Comparison of ENCODE assay signal across 8 mouse cellular contexts in the genomic region with DNA sequence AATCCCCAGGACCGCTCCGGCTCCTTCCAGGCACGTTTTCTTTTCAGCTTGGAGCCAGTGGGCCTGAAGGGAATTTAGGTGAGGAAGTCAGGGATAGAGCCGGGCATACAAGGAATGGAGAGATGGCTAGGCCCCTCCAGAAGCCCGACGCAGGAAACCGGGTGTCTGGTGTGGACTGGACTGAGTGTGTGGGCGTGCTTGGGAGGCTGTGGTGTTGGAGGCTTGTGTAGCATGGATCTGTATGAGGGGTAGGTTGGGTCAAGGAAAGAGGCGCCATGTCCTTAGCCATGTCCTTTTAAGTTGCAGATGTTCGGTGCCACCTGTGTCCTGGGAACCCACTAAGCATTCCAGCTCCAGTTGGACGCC. TPM values are rescaled to one million over a fixed set of nuclear protein-coding genes. Genes with fewer than 3 reads are reported as not detected.
DNase-seq lines count a peak whose midpoint lies in the region; ATAC-seq and TF ChIP-seq lines count a peak whose summit lies in the region.

No protein-coding gene starts in this region.

- H3K4me1 ChIP-seq in heart, embryonic 11.5 days (ENCODE audit: control insufficient read depth, insufficient read depth, low read length), result peaks cover 15% of the 10 kb centered on the region
- peaks cover 9% of the 10 kb centered on the region for H3K4me1 ChIP-seq in testis, adult 2 months (ENCODE audit: control insufficient read depth, insufficient read depth, low read length)
- H3K4me1 ChIP-seq in intestine, postnatal 0 days (replicated peaks; ENCODE audit: control insufficient read depth, insufficient read depth, low read length), result no peaks in the 10 kb centered on the region
- H3K4me1 ChIP-seq in neural tube, embryonic 15.5 days, result peaks cover 45% of the 10 kb centered on the region

- WGBS in heart, embryonic 11.5 days (ENCODE audit: insufficient replicate concordance), result 19% methylated on average over 11 of the region's 11 CpGs
- 31% methylated on average over 11 of the region's 11 CpGs for WGBS in intestine, postnatal 0 days
- 38% methylated on average over 11 of the region's 11 CpGs for WGBS in neural tube, embryonic 15.5 days

- DNase-seq in heart, postnatal 4 days, result no peak
- no peak for DNase-seq in testis, postnatal 14 days (ENCODE audit: low spot score)
- no peak for DNase-seq in gastrocnemius, postnatal 10 days
- no peak for DNase-seq in urinary bladder, postnatal 36 days (ENCODE audit: low spot score in 2 of 2)

- no peaks in the 10 kb centered on the region; the same call in 1 of the 2 replicates for H3K36me3 ChIP-seq in heart, embryonic 11.5 days (ENCODE audit: control insufficient read depth, insufficient read depth, low read length)
- no peaks in the 10 kb centered on the region for H3K36me3 ChIP-seq in testis, adult 2 months (ENCODE audit: control insufficient read depth, insufficient read depth, low read length)
- peaks cover 4% of the 10 kb centered on the region; the same call in 1 of the 2 replicates for H3K36me3 ChIP-seq in intestine, postnatal 0 days (ENCODE audit: control insufficient read depth, insufficient read depth)
- 0 out of 2 replicates have a peak, but pooled peaks cover 3% of the 10 kb centered on the region for H3K36me3 ChIP-seq in neural tube, embryonic 15.5 days

- H3K9ac ChIP-seq in heart, embryonic 11.5 days (ENCODE audit: low read depth, low read length), result peak overlapping the region; percentile 72
- peak overlapping the region; percentile 51 for H3K9ac ChIP-seq in intestine, postnatal 0 days (ENCODE audit: low read depth, low read length)
- peak overlapping the region; percentile 68 for H3K9ac ChIP-seq in neural tube, embryonic 15.5 days (replicated peaks)

- H3K27me3 ChIP-seq in heart, embryonic 11.5 days (ENCODE audit: control insufficient read depth, insufficient read depth, low read length), result no peaks in the 10 kb centered on the region; the same call in 1 of the 2 replicates
- H3K27me3 ChIP-seq in testis, adult 2 months (ENCODE audit: control insufficient read depth, insufficient read depth, low read length), result no peaks in the 10 kb centered on the region
- H3K27me3 ChIP-seq in intestine, postnatal 0 days (replicated peaks; ENCODE audit: control insufficient read depth, insufficient read depth, low read length), result no peaks in the 10 kb centered on the region
- H3K27me3 ChIP-seq in neural tube, embryonic 15.5 days (replicated peaks), result no peaks in the 10 kb centered on the region

- no peak for TF ChIP-seq POLR2A in testis, adult 2 months (IDR thresholded peaks at IDR 0.05; ENCODE audit: control insufficient read depth, low read depth, low read length)

- no peak overlapping the region for H3K27ac ChIP-seq in heart, embryonic 11.5 days (ENCODE audit: low read depth, low read length)
- H3K27ac ChIP-seq in testis, adult 2 months (ENCODE audit: control insufficient read depth, insufficient read depth, low read depth, low read length), result no peak overlapping the region
- H3K27ac ChIP-seq in intestine, postnatal 0 days (ENCODE audit: low read depth, low read length), result no peak overlapping the region
- H3K27ac ChIP-seq in neural tube, embryonic 15.5 days (replicated peaks), result peak overlapping the region; percentile 81

- no peak for ATAC-seq in heart, embryonic 11.5 days (replicated peaks; ENCODE audit: insufficient number of reproducible peaks, low FRiP score, low TSS enrichment)
- ATAC-seq in intestine, postnatal 0 days, result no peak
- ATAC-seq in neural tube, embryonic 15.5 days (ENCODE audit: low FRiP score), result peak; percentile 58

- H3K9me3 ChIP-seq in heart, embryonic 11.5 days (replicated peaks; ENCODE audit: control insufficient read depth, low read length), result no peaks in the 10 kb centered on the region; the same call in 1 of the 2 replicates
- no peaks in the 10 kb centered on the region for H3K9me3 ChIP-seq in intestine, postnatal 0 days (ENCODE audit: control insufficient read depth)
- no peaks in the 10 kb centered on the region for H3K9me3 ChIP-seq in neural tube, embryonic 15.5 days (replicated peaks)

- no peak for TF ChIP-seq CTCF in testis, adult 2 months (IDR thresholded peaks at IDR 0.05; ENCODE audit: control insufficient read depth, insufficient read depth, insufficient replicate concordance, low read depth, low read length)
- TF ChIP-seq CTCF in intestine, postnatal 0 days (IDR thresholded peaks at IDR 0.05; ENCODE audit: low read depth), result no peak

- H3K4me3 ChIP-seq in heart, embryonic 11.5 days (ENCODE audit: low read depth, low read length), result peak overlapping the region; percentile 67
- H3K4me3 ChIP-seq in testis, adult 2 months (ENCODE audit: control insufficient read depth, low read depth, low read length), result peak overlapping the region; percentile 50; the same call in 1 of the 2 replicates
- peak overlapping the region; percentile 53 for H3K4me3 ChIP-seq in intestine, postnatal 0 days (ENCODE audit: low read depth, low read length)
- peak overlapping the region; percentile 58 for H3K4me3 ChIP-seq in neural tube, embryonic 15.5 days (replicated peaks)

- H3K4me2 ChIP-seq in heart, embryonic 11.5 days, result peak overlapping the region; percentile 85
- peak overlapping the region; percentile 90 for H3K4me2 ChIP-seq in intestine, postnatal 0 days (replicated peaks; ENCODE audit: low read depth)
- peak overlapping the region; percentile 79 for H3K4me2 ChIP-seq in neural tube, embryonic 15.5 days

RNA-seq across cellular contexts. Expression of a gene that starts 0.9 kb away (rescaled TPM):
- polyA plus RNA-seq in heart, embryonic 11.5 days (2014; fragmentation: Nextera tagmentation; extraction: Ambion mirVana), result 3.8 TPM in 2 replicates
- 1 to 10 TPM; 5.5 to 5.7 TPM for total RNA-seq in heart, postnatal 4 days (2021)
- 1.8 and 1.9 TPM in 2 replicates for polyA plus RNA-seq in testis, adult 2 months (2012; rRNA removed)
- polyA plus RNA-seq in intestine, postnatal 0 days (2015; fragmentation: Nextera tagmentation; extraction: Ambion mirVana), result 7.5 and 8.1 TPM in 2 replicates
- polyA plus RNA-seq in neural tube, embryonic 15.5 days (2015; fragmentation: Nextera tagmentation; extraction: Ambion mirVana), result 14.7 and 18.0 TPM in 2 replicates
- total RNA-seq in gastrocnemius, postnatal 10 days (2021), result 1 to 10 TPM; 4.1 to 8.5 TPM

RNA-seq across cellular contexts. Expression of a gene that starts 51.4 kb away (rescaled TPM):
- polyA plus RNA-seq in heart, embryonic 11.5 days (2014; fragmentation: Nextera tagmentation; extraction: Ambion mirVana), result 7.8 and 10.1 TPM in 2 replicates
- 1 to 10 TPM; 8.2 to 9.4 TPM for total RNA-seq in heart, postnatal 4 days (2021)
- 97.8 and 99.1 TPM in 2 replicates for polyA plus RNA-seq in testis, adult 2 months (2012; rRNA removed)
- polyA plus RNA-seq in intestine, postnatal 0 days (2015; fragmentation: Nextera tagmentation; extraction: Ambion mirVana), result 1.3 and 1.5 TPM in 2 replicates
- polyA plus RNA-seq in neural tube, embryonic 15.5 days (2015; fragmentation: Nextera tagmentation; extraction: Ambion mirVana), result 20.0 and 21.3 TPM in 2 replicates
- 10 to 100 TPM; 10.3 to 11.5 TPM for total RNA-seq in gastrocnemius, postnatal 10 days (2021)
